ENCODE assay signal across 8 mouse cellular contexts in genomic region chr17:71662751-71663250, GRCm38 (mm10). TPM values are rescaled to one million over a fixed set of nuclear protein-coding genes. Genes with fewer than 3 reads are reported as not detected.
DNase-seq lines count a peak whose midpoint lies in the region; ATAC-seq lines count a peak whose summit lies in the region.

No protein-coding gene starts in this region.

- peak; percentile 79 for ATAC-seq in inflammation-experienced regulatory T-cells, adult 6 months
- ATAC-seq in erythroid progenitor cell, adult 5-6 weeks (replicated peaks; ENCODE audit: low FRiP score, poor library complexity, severe bottlenecking) = no peak

- peak overlapping the region; percentile 93 for H3K4me3 ChIP-seq in megakaryocyte, embryonic 14.5 days (replicated peaks)

- peaks cover 18% of the 10 kb centered on the region for H3K36me3 ChIP-seq in megakaryocyte, embryonic 14.5 days (replicated peaks; ENCODE audit: low read length)

- 0 out of 2 replicates have a peak, but pooled peaks cover 3% of the 10 kb centered on the region for H3K9me3 ChIP-seq in megakaryocyte, embryonic 14.5 days

- DNase-seq in ZHBTc4 (ENCODE audit: low read depth, low spot score) = peak; percentile 81
- peak; percentile 62 to 79 for DNase-seq in cerebellum, postnatal 4 days (ENCODE audit: low spot score in 2 of 2)
- peak; percentile 69 for DNase-seq in gastrocnemius, postnatal 10 days
- peak; percentile 25 to 80 for DNase-seq in left cerebral cortex, adult 9 months (ENCODE audit: low spot score in 2 of 2)
- peak; percentile 83 to 87 for DNase-seq in right cerebral cortex, postnatal 10 days (ENCODE audit: low spot score in 2 of 2)

- H3K27me3 ChIP-seq in megakaryocyte, embryonic 14.5 days (replicated peaks) = peaks cover 11% of the 10 kb centered on the region

- H3K4me1 ChIP-seq in megakaryocyte, embryonic 14.5 days = peaks cover 19% of the 10 kb centered on the region

RNA-seq across cellular contexts. Expression of gene Togaram2, which starts 10.3 kb away (rescaled TPM):
- total RNA-seq in gastrocnemius, postnatal 10 days (2021) = under 1 TPM; 0.38 to 0.49 TPM
- not detected for polyA plus RNA-seq in inflammation-experienced regulatory T-cells, adult 6 months (2017; shearing (Covaris generic))
- not detected in 2 replicates for polyA plus RNA-seq in megakaryocyte, embryonic 14.5 days (2012; ENCODE audit: insufficient read depth, low replicate concordance)
- total RNA-seq in erythroid progenitor cell, adult 5-6 weeks (2015; ENCODE audit: low replicate concordance) = not detected in 2 replicates
- not detected in 2 replicates for total RNA-seq in erythroid progenitor cell, adult 5-6 weeks (2017; ENCODE audit: low replicate concordance)

RNA-seq across cellular contexts. Expression of gene Wdr43, which starts 47.1 kb away (rescaled TPM):
- 10 to 100 TPM; 28.4 to 34.5 TPM for total RNA-seq in gastrocnemius, postnatal 10 days (2021)
- polyA plus RNA-seq in inflammation-experienced regulatory T-cells, adult 6 months (2017; shearing (Covaris generic)) = 100 to 1,000 TPM; 102 to 142 (median 126) TPM
- 2.2 and 15.4 TPM in 2 replicates for polyA plus RNA-seq in megakaryocyte, embryonic 14.5 days (2012; ENCODE audit: insufficient read depth, low replicate concordance)
- total RNA-seq in erythroid progenitor cell, adult 5-6 weeks (2015; ENCODE audit: low replicate concordance) = 29.9 and 44.9 TPM in 2 replicates
- 28.5 and 45.3 TPM in 2 replicates for total RNA-seq in erythroid progenitor cell, adult 5-6 weeks (2017; ENCODE audit: low replicate concordance)
